Mouse (Mus musculus) embryonic fibroblast, embryonic 13.5 days (primary cell): ENCODE data around the gene Tmem30a.

Source experiments
- CTCF ChIP-seq: IDR thresholded peaks from 2 replicates; pipeline ENCODE4 v1.5.1; 2011; ENCODE audit warnings: mild to moderate bottlenecking, control low read depth, low read length, moderate library complexity, borderline replicate concordance; ENCODE audit not compliant: insufficient read depth
- POLR2A ChIP-seq: IDR thresholded peaks from 2 replicates; pipeline ENCODE4 v1.6.1; 2011; ENCODE audit warnings: low read depth, mild to moderate bottlenecking, control low read depth, low read length, moderate library complexity

DNA sequence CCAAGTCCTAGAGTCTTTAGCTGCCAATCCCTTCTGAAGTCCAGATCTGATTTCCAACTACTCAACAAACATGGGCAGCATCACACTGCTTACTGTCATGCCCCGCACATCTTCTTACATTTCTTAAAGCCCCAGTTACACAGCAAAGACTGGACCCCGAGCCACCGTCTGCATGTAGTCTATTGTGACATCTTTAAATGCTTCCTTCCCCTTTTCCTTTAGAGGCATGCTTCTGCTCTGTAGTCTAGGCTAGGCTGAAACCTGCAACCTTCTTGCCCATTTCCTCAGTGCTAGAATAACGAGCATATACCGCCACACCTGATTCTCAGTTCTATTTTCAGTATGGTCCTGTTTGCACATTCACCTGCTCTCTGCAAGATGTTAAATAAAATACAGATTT lies 23.2 kb upstream of the Tmem30a start:
- TF ChIP-seq POLR2A (no peak), CTCF (no peak)
